Comparison of ENCODE assay signal across 23 mouse cellular contexts in genomic region chr17:31935841-31936240, GRCm38 (mm10).
DNase-seq lines count a peak whose midpoint lies in the region; ATAC-seq and TF ChIP-seq lines count a peak whose summit lies in the region.
"Had no signal": no experiment of that assay in that cellular context is flagged by ENCODE, and none has a peak within 500 bp of the region (broad histone marks: within the 10 kb centered on the region; RNA-seq: fewer than 3 reads in every experiment).

No protein-coding gene starts in this region.

- ATAC-seq in forebrain, embryonic 16.5 days = no peak
- ATAC-seq in hindbrain, embryonic 14.5 days (ENCODE audit: low FRiP score) = no peak
- no peak for ATAC-seq in lung, postnatal 0 days
- ATAC-seq: CD4-positive, CD25-positive, alpha-beta regulatory T cell, adult 4 months; hindbrain, embryonic 16.5 days; intestine, embryonic 16.5 days; liver, embryonic 12.5 days; Patski had no signal

- no peak overlapping the region for H3K4me2 ChIP-seq in forebrain, embryonic 16.5 days (ENCODE audit: low read length)
- H3K4me2 ChIP-seq in hindbrain, embryonic 14.5 days (replicated peaks) = no peak overlapping the region
- H3K4me2 ChIP-seq in lung, postnatal 0 days (replicated peaks; ENCODE audit: low read depth, low read length) = no peak overlapping the region
- H3K4me2 ChIP-seq: embryonic facial prominence, embryonic 12.5 days; limb, embryonic 12.5 days; liver, embryonic 12.5 days had no signal

- H3K27ac ChIP-seq in forebrain, embryonic 10.5 days = 0 out of 2 replicates have a peak overlapping the region, but pooled peaks have one; percentile 44
- no peak overlapping the region for H3K27ac ChIP-seq in forebrain, embryonic 16.5 days (ENCODE audit: low read length)
- H3K27ac ChIP-seq in hindbrain, embryonic 10.5 days = 0 out of 2 replicates have a peak overlapping the region, but pooled peaks have one; percentile 43
- H3K27ac ChIP-seq in hindbrain, embryonic 14.5 days = no peak overlapping the region
- H3K27ac ChIP-seq in lung, postnatal 0 days (ENCODE audit: low read length) = no peak overlapping the region
- H3K27ac ChIP-seq in embryonic facial prominence, embryonic 10.5 days (replicated peaks) = peak overlapping the region; percentile 67; the same call in 1 of the 2 replicates
- H3K27ac ChIP-seq: embryonic facial prominence, embryonic 12.5 days; limb, embryonic 12.5 days; liver, embryonic 12.5 days had no signal

- TF ChIP-seq EP300 in lung, postnatal 0 days (IDR thresholded peaks at IDR 0.05) = no peak

- no peak for TF ChIP-seq CTCF in lung, postnatal 0 days (IDR thresholded peaks at IDR 0.05)

- no peak for DNase-seq in forebrain, embryonic 10.5 days (ENCODE audit: extremely low spot score, low spot score)
- no peak for DNase-seq in hindbrain, embryonic 10.5 days (ENCODE audit: low spot score)
- DNase-seq in hindbrain, embryonic 14.5 days (ENCODE audit: low spot score) = no peak
- DNase-seq in lung, postnatal 0 days (ENCODE audit: low spot score) = peak; percentile 4
- no peak for DNase-seq in lung, postnatal 10 days
- no peak for DNase-seq in embryonic facial prominence, embryonic 10.5 days (ENCODE audit: low spot score)
- DNase-seq in frontal cortex, adult 2 months (ENCODE audit: extremely low spot score in 1 of 2, low spot score in 1 of 2) = no peak
- DNase-seq: adrenal gland, adult 8-10 months; cerebellum, adult 9-11 months; gastrocnemius, postnatal 10 days; layer of hippocampus, adult 9-11 months; midbrain, embryonic 14.5 days; right cerebral cortex, postnatal 14 days; thymus, adult 2 months had no signal

- H3K4me3 ChIP-seq in forebrain, embryonic 10.5 days = no peak overlapping the region
- no peak overlapping the region for H3K4me3 ChIP-seq in forebrain, embryonic 16.5 days (replicated peaks; ENCODE audit: low read length)
- H3K4me3 ChIP-seq in hindbrain, embryonic 10.5 days = no peak overlapping the region
- no peak overlapping the region for H3K4me3 ChIP-seq in hindbrain, embryonic 14.5 days (replicated peaks; ENCODE audit: low read length)
- H3K4me3 ChIP-seq in lung, postnatal 0 days (ENCODE audit: low read depth, low read length) = no peak overlapping the region
- H3K4me3 ChIP-seq in embryonic facial prominence, embryonic 10.5 days = no peak overlapping the region
- H3K4me3 ChIP-seq: embryonic facial prominence, embryonic 12.5 days; limb, embryonic 12.5 days; liver, embryonic 12.5 days; myocyte had no signal

- H3K27me3 ChIP-seq in forebrain, embryonic 10.5 days (ENCODE audit: poor library complexity, severe bottlenecking) = no peaks in the 10 kb centered on the region
- H3K27me3 ChIP-seq in forebrain, embryonic 16.5 days (replicated peaks; ENCODE audit: control insufficient read depth, insufficient read depth, low read length) = no peaks in the 10 kb centered on the region
- no peaks in the 10 kb centered on the region for H3K27me3 ChIP-seq in hindbrain, embryonic 10.5 days (ENCODE audit: insufficient read depth, poor library complexity, severe bottlenecking)
- H3K27me3 ChIP-seq in hindbrain, embryonic 14.5 days (ENCODE audit: control insufficient read depth, insufficient read depth, low read length) = no peaks in the 10 kb centered on the region
- H3K27me3 ChIP-seq in lung, postnatal 0 days (replicated peaks; ENCODE audit: insufficient read depth, low read length) = no peaks in the 10 kb centered on the region
- no peaks in the 10 kb centered on the region for H3K27me3 ChIP-seq in embryonic facial prominence, embryonic 10.5 days (replicated peaks; ENCODE audit: low read depth, poor library complexity, severe bottlenecking)
- H3K27me3 ChIP-seq: embryonic facial prominence, embryonic 12.5 days; limb, embryonic 12.5 days; liver, embryonic 12.5 days; Patski had no signal

- peaks cover 47% of the 10 kb centered on the region for H3K4me1 ChIP-seq in forebrain, embryonic 10.5 days
- H3K4me1 ChIP-seq in forebrain, embryonic 16.5 days (replicated peaks; ENCODE audit: control insufficient read depth, insufficient read depth, low read length) = peaks cover 7% of the 10 kb centered on the region; the same call in 1 of the 2 replicates
- H3K4me1 ChIP-seq in hindbrain, embryonic 10.5 days (replicated peaks) = peaks cover 56% of the 10 kb centered on the region
- 0 out of 2 replicates have a peak, but pooled peaks cover 3% of the 10 kb centered on the region for H3K4me1 ChIP-seq in hindbrain, embryonic 14.5 days (replicated peaks; ENCODE audit: control insufficient read depth, insufficient read depth, low read length)
- H3K4me1 ChIP-seq in lung, postnatal 0 days (ENCODE audit: insufficient read depth, low read depth, low read length) = peaks cover 44% of the 10 kb centered on the region; the same call in 1 of the 2 replicates
- peaks cover 63% of the 10 kb centered on the region for H3K4me1 ChIP-seq in embryonic facial prominence, embryonic 10.5 days

- 71% methylated on average over 3 of the region's 3 CpGs for WGBS in forebrain, embryonic 10.5 days
- WGBS in forebrain, embryonic 16.5 days = 64% methylated on average over 3 of the region's 3 CpGs
- WGBS in hindbrain, embryonic 10.5 days = 76% methylated on average over 3 of the region's 3 CpGs
- 75% methylated on average over 3 of the region's 3 CpGs for WGBS in hindbrain, embryonic 14.5 days
- WGBS in lung, postnatal 0 days = 55% methylated on average over 3 of the region's 3 CpGs
- whole genome bisulfite sequencing in embryonic facial prominence, embryonic 10.5 days = 65% methylated on average over 3 of the region's 3 CpGs

- H3K9me3 ChIP-seq in forebrain, embryonic 10.5 days = no peaks in the 10 kb centered on the region
- no peaks in the 10 kb centered on the region for H3K9me3 ChIP-seq in forebrain, embryonic 16.5 days (ENCODE audit: control insufficient read depth, low read length)
- no peaks in the 10 kb centered on the region for H3K9me3 ChIP-seq in hindbrain, embryonic 10.5 days
- H3K9me3 ChIP-seq in hindbrain, embryonic 14.5 days (ENCODE audit: control insufficient read depth, low read length) = no peaks in the 10 kb centered on the region
- no peaks in the 10 kb centered on the region for H3K9me3 ChIP-seq in lung, postnatal 0 days (ENCODE audit: low read length)
- no peaks in the 10 kb centered on the region for H3K9me3 ChIP-seq in embryonic facial prominence, embryonic 10.5 days
- H3K9me3 ChIP-seq: embryonic facial prominence, embryonic 12.5 days; limb, embryonic 12.5 days; liver, embryonic 12.5 days had no signal

- H3K36me3 ChIP-seq in forebrain, embryonic 10.5 days (replicated peaks) = no peaks in the 10 kb centered on the region
- H3K36me3 ChIP-seq in forebrain, embryonic 16.5 days (ENCODE audit: control insufficient read depth, insufficient read depth) = no peaks in the 10 kb centered on the region
- H3K36me3 ChIP-seq in hindbrain, embryonic 10.5 days = no peaks in the 10 kb centered on the region
- H3K36me3 ChIP-seq in hindbrain, embryonic 14.5 days (replicated peaks; ENCODE audit: control insufficient read depth, insufficient read depth) = no peaks in the 10 kb centered on the region
- no peaks in the 10 kb centered on the region for H3K36me3 ChIP-seq in lung, postnatal 0 days (ENCODE audit: insufficient read depth, low read length)
- H3K36me3 ChIP-seq in embryonic facial prominence, embryonic 10.5 days (replicated peaks) = no peaks in the 10 kb centered on the region
- H3K36me3 ChIP-seq: embryonic facial prominence, embryonic 12.5 days; limb, embryonic 12.5 days; liver, embryonic 12.5 days had no signal

- H3K9ac ChIP-seq in forebrain, embryonic 16.5 days (replicated peaks; ENCODE audit: low read depth, low read length) = no peak overlapping the region
- no peak overlapping the region for H3K9ac ChIP-seq in hindbrain, embryonic 14.5 days
- H3K9ac ChIP-seq in lung, postnatal 0 days (replicated peaks; ENCODE audit: low read depth) = no peak overlapping the region
- H3K9ac ChIP-seq: liver, embryonic 12.5 days had no signal

Comparison
In these comparisons a context has a peak if more than half of its experiments do, and no peak if none do; other contexts are left out.
1. H3K27ac ChIP-seq: peak in forebrain, embryonic 10.5 days (single experiment), hindbrain, embryonic 10.5 days (single experiment) and embryonic facial prominence, embryonic 10.5 days (single experiment); none in forebrain, embryonic 16.5 days (single experiment), hindbrain, embryonic 14.5 days (single experiment) and lung, postnatal 0 days (single experiment).